Mouse (Mus musculus) bone marrow macrophage, adult 2 months (primary cell): ENCODE measurements around the gene Ccdc85c.

ENCODE experiments used
- CTCF ChIP-seq: IDR thresholded peaks from 2 replicates; pipeline ENCODE4 v1.5.1; 2012; ENCODE audit warnings: low read depth, mild to moderate bottlenecking, low read length, moderate library complexity
- POLR2A ChIP-seq: IDR thresholded peaks from 2 replicates; pipeline ENCODE4 v1.6.1; 2012; ENCODE audit warnings: mild to moderate bottlenecking, low read depth, low read length, borderline replicate concordance

DNA sequence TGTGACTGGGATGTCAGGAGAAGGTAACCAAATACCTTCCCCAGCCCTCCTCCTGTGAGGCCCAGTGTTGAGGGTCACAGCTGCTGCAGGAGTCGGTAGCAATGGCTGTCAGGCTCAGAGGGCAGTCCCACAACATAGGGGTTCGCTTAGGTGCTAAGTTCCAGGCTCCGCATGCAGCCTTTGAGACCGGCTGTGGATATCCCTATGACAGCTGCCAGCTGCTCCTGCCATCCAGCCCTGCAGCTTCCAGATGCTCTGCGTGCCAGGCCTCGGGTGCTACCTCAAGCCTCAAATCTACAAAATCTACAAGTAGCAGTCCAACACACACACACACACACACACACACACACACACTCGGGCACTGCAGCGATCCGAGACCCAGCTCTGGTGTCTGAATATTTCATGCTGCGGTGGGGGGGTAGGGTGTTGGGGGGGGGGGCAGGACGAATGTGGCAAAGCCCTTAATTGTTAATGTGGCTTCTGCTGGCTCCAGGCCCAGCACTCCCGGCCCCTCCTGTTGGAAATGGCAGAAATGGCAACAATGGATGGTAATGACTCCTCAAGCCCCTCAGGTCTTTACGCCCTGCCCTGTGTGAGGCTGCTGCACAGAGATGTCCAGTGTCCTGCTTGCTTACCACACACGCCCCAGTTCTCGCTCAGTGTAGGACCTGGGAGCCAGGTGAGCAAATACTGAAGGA is 3.1 kb upstream of the Ccdc85c start:
- TF ChIP-seq CTCF (no peak), POLR2A (no peak)
